Mouse (Mus musculus) heart, adult 8-10 months (tissue): ENCODE data around the gene Tff3. TPM values are rescaled to one million over a fixed set of nuclear protein-coding genes. Genes with fewer than 3 reads are reported as not detected.
A peak's percentile ranks its signal among the peaks of the same experiment; 100 is the strongest.

Source experiments
- DNase-seq: peaks from one replicate; pipeline ENCODE4 v3.0.0; 2022; ENCODE audit warnings: low spot score
- total RNA-seq, 4 experiments: library from RNA; stranded (reverse); gene quantifications; 2 replicates each; pipeline ENCODE4 v1.2.4; 2022

The Tff3 gene
- not detected for total RNA-seq

DNA sequence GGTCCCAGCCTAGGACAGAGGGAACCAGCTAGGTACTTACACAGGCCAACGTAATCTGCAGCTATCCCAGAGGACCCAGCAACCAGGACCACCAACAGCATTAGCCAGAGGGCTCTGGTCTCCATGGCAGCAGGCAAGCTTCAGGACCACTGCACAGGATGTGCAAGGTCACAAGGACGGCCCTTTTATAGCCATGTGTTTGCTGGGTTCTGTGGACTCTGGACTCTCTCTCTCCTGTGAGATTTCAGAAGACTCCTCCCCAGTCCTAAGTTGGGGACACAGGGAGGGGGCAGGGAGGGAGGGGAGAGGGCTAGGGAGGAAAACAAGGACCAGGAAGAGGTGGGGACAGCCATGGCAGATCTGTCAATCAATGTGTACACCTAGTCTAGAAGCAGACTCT, at the start of gene Tff3:
Gene Tff3, minus strand, starts transcription at position 195 of the 400 bp plus-strand sequence.
- DNase-seq: no peak

DNA sequence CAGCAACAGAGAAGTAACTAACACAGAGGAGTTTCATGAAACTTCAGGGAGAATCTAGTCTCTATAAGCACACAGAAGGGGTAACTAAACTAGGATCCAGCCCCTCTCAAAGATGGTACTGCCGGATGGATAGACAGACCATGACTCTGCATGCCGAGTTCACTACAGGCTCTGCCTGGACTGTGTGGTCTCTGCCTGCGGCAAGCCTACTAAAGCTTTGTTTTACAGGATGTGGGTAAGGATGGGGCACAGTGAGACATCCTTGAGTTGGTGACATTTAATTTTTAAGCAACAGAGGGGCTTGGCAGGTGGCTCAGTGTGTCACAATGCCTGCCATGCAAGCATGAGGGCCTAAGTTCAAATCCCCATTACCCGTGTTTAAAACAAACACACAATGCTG, 46.9 kb upstream of the Tff3 start:
- DNase-seq: no peak

DNA sequence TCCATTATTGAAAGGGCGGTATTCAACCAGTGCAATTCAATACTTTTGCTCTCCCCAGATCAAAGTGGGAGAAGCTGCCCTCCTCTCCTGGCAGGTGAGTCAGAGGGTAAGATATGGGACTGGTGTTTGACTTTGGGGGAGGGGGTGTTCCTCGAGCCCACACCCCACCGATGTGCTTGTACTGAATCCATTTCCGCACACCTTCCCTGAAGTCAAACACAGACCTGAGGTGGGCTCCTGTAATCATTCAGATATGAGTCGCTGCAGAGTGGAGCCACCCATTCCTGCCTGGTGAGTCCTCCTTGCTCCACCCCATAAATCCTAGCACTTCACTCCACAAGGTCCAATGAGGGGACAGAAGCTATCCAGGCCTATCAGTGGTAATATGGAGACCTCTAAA, 40.4 kb upstream of the Tff3 start:
- DNase-seq: no peak

DNA sequence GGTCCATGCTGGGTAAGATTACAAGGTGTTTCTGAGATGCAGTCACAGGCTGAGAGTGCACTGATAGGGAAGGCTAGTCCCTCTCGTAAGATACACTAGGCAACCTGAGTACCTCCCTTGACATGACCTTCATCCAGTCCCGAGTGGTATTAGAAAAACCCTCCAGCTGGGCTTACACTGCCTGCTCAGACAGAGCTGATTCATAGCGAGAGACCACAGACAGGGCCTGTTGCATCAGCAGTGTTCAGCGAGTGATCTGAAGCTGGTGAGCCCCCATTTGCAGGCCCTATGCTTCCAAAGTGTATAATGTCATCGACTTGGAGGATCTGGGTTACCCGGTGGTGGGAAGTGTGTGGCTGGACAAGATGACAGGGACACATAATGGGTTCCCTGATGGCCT, 35.7 kb upstream of the Tff3 start, which contains the start of gene Tff1:
Gene Tff1, minus strand, starts transcription at position 151 of the 400 bp plus-strand sequence.
- no peak for DNase-seq

DNA sequence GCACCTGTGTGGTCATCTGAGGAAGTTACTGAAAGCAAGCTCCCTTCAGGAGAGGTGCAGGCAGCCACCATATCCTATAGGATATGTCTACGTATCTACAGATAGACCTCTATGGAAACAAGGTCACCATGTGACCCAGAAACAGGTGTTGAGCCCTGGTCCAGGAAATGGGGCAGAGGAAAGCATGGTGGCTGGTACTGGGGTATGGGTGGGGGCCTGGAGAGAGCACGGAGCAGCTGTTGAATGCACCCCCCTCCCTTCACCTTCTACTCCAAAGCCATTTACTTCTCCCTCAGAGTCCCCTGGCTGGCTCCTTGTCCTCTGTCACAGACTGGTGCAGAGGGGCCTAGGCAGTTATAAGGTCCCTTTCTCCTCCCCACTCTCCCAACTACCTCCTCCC, 34.4 kb upstream of the Tff3 start:
- DNase-seq: no peak

DNA sequence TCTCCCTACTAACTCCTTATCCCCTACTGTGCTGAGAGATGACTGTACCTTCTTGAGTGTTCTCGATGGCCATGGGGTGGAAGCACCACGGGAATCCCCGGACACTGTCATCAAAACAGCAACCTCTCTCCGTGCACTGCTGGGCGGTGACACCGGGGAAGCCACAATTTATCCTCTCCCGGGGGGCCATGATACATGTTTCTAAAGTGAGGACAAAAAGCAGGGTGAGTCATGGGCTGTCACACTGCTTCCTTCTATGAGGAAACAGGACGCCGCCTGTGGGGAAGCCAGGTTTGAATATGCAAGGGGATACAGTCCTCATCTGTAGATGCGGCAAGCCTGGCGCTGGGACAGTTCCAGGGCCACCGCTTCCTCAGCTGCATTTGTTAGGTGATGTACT, 33.2 kb upstream of the Tff3 start:
- no peak for DNase-seq

DNA sequence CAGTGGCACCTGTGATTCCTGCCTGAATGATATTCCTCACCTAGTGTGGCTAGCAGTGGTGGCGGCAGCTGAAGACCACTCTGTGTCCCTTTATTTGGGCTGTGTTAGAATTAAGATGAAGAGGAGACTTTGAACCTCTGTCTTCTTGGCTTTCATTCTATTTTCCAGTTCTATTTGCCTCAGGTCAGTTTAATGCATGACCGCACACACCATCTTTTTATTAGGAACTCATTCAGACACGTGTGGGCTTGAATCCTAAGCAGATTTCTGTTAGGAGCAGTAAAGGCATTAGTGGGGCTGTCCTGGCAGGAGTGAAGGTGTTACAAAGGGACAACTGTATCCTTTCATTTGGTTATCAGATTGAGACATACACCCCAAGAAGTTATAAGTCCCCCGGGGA, 30.8 kb upstream of the Tff3 start:
- DNase-seq: no peak

DNA sequence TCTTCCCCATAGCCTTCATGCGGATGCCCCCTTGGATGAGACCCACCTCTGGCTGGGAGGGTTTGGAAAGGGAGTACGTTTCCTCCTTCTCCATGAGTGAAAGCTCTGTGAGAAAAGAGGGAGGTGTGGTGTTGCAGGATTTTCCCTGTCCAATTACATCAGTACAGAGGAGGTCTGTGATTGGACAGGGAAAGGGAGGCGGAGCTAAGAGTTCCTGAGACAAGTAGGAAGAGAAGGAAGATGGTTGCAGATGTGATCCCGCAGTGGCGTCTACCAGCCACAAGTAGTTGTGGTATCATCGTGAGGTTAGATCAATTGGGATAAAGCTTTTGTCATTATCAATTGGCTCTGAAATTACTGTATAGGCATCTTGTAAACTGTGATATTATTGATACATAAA, 28.5 kb upstream of the Tff3 start:
- DNase-seq: no peak

DNA sequence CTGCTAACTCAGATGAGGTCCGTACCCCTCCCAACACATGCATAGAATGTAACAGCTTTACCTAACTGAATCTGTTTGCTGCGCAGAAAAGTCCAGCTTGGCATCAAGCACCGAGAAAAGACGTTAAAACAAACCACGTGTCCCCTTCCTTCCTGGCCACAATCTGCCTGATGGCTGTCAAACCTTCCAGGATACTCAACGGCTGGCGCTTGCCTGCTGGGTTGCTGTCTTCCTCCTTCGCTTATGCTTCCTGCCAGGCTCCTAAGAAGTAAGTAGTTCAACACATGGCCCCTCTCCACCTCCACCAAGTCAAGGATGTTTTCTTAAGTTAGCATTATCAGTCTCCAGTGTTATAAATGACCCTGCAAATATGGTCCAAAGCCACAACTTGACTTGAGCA, 24.3 kb upstream of the Tff3 start:
- no peak for DNase-seq

DNA sequence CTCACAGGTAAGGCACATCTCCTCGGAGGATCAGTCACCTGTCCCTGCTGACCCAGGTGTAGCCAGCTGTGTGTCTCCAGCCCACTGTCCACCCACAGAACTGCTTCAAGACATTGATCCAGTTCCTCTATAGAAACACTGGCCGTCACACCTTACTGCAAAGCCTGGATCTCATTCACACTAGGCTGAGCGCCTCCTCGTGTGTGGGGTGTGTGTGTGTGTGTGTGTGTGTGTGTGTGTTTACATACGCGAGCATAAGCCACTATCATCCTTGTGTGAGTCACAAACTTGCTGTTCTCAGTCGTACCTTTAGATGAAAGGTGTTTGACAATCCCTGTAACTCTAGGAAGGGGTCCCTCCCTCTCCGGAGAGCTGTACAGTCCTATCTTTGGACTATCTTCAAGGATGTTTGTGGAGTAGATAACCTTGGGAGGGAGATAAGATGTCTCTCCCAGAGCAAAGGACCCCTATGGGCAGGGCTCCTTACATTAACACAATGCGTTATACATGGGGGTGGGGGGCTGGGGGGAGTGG, 23.6 kb upstream of the Tff3 start:
- no peak for DNase-seq

DNA sequence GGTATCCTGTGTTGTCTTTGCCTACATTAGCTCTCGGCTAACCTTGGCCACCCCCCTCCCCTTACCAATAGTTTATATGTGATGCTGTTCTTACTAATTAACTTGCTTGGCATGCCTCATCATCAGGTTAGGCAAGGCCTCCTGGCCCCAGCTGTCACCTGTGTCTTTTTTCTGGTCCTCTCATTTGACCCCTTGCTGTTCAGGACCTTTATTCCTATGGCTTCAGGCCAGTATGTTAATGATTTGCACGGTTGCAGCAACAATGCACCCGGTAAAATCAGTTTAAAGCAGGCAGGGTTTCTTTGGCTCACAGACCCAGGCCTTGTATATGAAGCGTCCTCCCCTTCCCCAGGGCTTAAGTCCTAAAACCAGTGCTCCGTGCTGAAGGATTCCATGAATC, 23.1 kb upstream of the Tff3 start:
- no peak for DNase-seq

DNA sequence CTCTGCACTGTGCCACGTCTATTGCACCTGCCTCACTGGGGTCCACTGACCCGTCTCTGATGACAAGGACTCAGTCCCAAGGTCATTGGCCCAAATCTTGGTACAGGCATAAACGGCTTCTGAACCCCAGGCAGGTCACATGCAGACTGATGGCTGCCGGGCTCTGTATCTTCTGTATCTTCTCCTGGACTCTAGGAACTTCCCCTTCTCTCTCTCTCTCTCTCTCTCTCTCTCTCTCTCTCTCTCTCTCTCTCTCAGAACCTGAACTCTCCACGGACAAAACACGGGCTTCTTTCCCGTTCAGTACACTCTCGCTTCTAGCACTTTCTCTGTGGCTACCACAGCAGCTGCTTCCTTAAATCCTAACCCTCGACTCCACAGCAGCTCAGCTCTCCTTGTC, 16.6 kb upstream of the Tff3 start:
- DNase-seq: no peak

DNA sequence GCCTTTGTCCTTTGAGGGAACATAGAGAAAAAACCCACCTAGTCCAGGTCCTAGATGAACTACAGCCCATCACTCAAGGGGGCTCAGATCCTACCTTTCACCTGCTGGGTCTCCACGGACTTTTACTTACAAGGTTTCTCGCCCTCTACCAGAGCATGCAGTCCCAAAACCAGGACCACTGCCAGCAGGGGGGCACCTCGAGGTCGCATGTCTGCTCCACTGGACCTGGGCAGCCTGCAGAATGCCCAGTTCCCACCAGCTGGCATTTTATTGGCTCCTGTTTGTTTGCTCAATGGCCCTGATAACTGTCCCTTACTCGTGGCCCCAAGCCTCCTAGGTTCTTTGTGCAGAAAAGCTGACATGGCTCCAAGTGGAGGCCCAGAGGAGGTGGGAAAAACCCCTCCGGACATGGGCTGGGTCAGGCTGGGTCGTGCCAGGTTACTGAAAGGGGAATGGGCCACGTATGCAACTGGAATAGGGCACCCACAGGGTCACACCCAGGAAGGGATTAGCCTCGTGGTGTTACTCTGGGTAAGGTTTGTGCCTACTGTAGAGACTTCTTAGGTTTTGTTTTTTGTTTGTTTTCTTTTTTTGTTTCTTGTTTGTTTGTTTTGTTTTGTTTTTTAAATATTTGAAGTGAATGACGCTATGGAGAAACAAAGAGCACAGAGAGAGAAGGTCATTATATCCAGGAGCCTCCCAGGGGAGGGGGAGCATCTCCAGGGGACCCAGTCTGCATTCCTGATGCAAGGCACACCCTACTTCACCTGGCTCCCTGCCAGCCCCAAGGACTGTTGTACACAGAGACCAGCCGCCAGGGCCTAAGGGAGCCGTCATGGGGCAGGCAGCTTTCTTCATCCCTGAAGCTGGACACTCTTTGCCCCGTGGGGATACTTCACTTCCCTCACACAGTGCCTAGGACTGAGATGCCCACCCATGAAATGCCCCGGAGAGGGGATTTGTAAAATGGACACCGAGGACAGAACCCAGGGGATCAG, 14.9 kb upstream of the Tff3 start, which contains the start of gene Tff2:
Gene Tff2, minus strand, starts transcription at position 243 of the 998 bp plus-strand sequence.
- DNase-seq: no peak

DNA sequence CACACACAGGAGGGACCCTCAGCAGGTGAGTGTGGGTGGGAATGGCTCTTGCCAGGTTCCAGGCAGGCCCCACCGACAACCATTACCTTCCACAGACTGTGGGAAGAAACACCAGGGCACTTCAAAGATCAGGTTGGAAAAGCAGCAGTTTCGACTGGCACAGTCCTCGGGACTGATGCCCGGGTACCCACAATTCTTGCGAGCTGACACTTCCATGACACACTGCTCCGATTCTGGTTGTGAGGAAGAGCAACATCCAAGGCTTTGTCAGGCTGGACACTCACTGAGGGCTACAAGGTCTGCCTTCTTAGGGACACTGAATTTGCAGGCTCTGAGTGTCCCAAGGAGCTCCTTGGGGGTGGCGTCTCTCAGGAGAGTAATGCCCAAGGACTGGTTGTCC, 12.7 kb upstream of the Tff3 start:
- no peak for DNase-seq

DNA sequence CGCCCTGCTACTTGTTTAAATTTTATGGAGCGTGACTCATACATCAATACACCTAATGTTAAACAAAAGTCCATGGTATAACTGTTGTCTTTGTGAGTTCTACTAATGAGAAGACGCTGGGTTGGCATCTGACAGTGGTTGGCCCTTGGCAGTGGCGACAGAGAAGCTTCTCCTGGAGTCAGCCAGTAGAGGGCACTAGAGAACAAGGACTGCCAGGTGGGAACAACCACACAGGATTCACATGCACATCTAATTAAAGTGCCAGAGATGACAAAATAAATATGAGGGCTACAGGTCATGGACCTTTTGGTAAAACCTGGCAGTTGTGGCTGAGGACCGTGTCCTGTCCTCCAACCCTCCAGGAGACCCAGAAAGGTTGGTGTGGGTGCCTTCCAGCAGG, 9.0 kb upstream of the Tff3 start:
- peak; percentile 58 for DNase-seq

DNA sequence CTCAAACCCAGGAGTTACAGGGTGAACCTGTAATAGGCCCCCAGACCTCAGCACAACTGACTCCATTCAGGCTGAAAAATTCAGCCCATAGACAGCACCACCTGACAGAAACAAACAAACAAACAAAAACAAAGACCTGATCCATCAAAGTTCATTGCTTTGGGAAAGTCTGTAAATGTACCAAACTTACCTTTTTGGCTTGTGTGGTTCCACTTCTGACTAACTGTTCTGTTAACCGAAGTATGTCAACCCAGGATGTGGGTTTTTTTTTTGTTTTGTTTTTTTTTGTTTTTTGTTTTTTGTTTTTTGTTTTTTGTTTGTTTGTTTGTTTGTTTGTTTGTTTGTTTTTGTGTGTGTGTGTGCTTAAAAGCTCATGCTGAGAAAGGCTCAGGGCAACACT, 7.4 kb upstream of the Tff3 start:
- no peak for DNase-seq

DNA sequence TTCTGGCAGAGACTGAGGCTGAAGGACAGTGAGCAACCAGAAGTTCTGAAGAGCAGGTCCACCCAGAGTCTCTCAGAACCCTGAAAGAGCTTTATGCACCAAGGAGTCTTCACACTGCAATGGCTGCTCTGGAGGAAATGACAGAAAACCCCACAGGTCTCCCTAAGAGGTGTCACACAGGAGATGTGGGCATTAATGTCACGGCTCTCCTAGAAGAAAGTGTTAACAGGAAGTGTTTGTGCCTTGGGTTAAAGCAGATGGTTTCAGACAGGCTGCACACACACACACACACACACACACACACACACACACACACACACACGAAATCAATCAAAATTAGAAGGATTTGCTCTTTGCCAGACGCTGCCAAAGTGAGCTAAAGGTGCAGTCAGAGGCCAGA, 6.8 kb upstream of the Tff3 start:
- DNase-seq: no peak

DNA sequence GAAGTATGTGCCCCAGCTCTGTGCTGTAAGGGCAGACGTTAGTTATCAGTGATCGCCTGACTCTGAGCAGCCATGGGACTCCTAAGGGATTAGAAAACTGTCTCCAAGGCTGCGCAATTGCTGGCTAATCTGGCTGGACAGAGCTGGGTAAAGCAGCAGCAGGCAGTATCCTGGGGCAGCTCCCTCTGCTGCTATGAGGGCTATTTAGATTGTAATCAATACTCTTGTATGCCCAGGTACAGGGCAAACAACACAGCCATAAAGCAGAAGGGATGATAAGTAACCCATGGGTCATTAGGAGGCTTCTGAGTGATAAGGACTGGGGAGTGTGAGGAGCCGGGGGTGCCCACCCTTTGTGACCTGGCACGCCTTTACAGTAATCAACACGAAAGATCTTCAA, 5.5 kb upstream of the Tff3 start:
- no peak for DNase-seq

DNA sequence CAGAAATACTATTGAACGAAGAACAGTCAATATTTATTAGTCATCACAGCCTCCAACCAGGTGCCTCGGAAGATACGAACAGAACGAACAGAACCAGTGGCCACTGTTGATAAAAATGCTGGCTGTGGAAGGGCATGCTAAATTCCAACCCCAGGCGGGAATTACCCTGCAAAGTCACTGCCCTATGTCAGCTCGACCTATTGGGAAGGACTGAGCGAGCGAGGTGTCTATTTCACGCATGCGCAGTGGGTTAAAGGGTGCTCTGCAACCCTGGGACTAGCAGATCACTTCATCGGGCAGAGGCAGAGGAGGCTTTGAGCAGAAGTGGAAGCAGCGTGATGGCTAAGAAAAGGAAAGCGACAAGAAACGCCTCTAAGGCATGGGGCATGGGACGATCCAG, 4.3 kb upstream of the Tff3 start:
- no peak for DNase-seq

DNA sequence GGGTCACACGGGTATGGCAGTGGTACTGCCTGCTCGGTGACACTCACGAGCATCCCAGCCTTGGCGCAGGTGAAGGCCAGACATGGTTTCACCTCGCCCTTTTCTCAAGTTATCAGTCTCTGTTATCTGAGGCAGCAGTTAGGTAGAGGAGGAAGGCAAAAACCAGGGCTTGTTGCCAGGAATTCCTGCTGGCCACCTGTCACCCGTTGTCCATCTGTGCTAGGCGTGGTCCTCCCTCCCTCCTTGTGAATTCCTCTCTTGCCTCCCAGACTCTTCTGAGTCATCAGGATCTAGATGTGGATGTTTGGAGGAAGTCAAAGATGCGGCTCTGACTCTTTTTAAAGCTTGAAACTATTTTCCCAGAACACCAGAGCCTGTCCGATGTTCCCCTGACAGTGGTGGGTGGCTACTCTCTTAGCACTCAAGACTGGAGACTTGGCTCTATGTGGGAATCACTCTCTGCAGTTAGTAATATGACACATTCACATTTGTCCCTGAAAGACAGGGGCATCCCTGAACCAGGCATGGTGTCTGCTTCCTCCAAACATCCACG, 1.9 kb upstream of the Tff3 start:
- no peak for DNase-seq

DNA sequence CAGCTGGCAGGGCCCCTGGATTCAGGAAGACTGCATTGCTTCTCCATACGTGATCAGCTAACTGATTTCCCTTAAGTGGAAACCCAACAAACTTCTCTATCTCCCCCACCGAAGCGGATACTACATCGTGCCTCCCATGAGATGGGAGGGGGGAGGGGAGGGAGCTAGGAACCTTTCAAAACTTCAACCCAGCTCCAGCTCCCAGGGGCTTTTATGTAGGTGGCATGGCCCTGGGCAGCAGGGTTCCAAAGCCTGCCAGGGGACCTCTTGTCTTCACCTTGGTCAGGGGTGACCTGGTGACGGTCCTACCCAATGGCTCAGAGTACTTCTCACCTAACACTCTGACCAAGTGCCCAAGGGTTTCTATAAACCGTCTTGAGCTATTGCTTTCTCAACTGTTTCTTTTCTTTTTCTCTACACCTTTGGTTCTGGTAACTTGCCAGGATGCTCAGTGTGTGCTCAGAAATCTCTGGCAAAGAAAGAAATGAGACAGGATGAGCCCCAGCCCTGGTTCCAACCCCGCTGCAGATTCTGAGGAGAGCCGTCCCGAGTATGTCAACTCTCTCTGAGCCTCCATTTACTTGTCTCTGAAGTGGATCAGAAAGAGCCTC, 633 bp downstream of the Tff3 start:
- DNase-seq: no peak

DNA sequence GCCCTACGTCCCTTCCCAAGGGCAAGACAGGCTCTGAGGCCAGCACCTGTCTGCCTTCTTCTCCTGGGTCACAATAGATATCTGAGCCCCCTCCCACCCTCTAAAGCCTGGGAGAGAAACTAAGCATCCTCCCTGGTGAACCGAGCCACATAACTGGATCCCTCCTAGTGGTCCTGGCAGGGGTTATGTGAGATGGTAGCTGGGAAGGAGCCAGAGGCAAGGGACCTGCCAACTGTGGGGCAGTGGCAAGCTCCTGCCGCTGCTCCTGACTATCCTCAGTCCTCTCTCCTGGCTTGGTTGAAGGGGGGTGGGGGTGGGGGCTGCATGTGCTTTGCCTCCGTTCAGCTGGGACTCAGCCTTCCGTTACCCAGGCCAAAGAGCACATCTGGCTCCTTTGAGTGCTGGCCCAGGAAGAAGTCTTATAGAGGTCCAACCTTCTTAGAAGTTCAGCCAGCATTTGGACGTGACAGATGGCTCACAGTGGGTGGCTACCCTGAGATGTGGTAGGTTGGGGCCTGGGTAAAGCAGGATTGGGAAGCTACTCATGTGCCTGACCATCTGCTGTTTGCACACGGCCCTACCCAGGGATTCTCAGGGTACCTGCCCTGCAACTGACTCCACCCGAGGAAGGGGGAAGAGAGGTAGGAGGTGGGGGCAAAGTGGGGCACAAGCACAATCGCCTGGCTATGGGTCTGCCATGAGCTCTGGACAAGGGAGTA, 3.7 kb downstream of the Tff3 start:
- no peak for DNase-seq
